Mouse (Mus musculus) fibroblast of lung, adult 2 months (primary cell): ENCODE measurements around the gene Tomm5.
"Not testable (repeated sequence)": the region's sequence is repeated elsewhere in the genome, so short reads cannot be mapped to it uniquely, and the experiment has no call there.

Experiments used
- DNase-seq: peaks from one replicate; pipeline ENCODE4 v3.0.0-alpha.2; 2011; ENCODE audit warnings: low read depth

The Tomm5 gene

DNA sequence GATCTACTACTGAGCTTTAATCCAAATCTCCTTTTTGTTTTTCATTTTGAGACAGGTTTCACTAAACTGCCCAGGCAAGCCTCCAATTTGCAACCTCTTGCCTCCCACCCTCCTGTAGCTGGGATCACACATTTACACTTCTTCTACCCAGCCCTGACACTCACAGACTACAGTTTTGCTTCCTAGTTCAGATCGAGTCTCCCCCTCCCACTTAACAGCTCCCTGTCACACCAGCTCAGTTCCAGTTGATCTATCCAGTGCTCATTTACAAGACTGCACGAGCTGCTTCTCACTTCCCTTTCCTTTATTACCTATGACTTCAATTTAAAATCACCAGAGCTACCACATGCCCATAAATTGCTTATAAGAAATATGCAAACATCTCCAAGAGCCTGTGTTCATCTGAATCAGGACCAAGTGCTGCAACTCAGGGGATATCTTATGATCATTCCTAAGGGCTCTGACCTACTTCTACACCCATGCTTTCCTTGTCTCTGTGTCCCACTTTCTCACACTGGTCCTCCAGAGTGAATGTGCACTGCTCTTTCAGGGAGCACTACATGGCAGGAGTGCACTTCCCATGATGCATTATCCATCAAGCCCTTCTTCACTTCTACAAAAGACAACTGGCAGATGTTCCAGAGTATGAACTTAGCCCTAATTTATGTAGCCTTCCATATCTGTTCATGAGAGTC is 41.7 kb downstream of the Tomm5 start:
- no peak for DNase-seq

DNA sequence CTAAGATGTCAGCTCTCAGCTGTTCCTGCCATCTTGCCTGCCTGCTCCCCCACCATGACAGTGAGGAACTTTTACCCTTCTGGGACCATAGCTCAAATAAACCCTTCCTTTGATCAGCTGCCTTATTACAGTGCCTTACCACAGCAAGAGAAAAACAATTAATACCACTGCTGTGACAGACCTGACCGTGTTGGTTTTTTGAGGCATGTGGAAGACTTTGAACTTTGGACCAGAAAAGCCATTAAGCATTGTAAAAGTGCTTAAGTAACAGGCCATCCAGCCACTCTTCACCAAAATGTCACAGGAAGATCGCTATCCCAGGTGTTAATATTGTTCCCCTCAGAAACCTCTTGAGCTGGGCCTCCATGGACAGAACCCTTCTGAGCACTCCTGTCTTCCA is 43.3 kb downstream of the Tomm5 start:
- DNase-seq: no peak

- not testable (repeated sequence) for DNase-seq
Measured at GRCm38 (mm10) chr4:45063836-45064235, 44.1 kb downstream of the Tomm5 start.

- peak; percentile 60 for DNase-seq
Measured at GRCm38 (mm10) chr4:45055451-45055850, 52.5 kb downstream of the Tomm5 start.
